Mouse (Mus musculus): Measurements from ENCODE around the gene Cacng6.

GRCm38 (mm10) chr7:3423895-3424294 is at the start of gene Cacng6:
- TF ChIP-seq MAX (IDR thresholded peaks at IDR 0.05; ENCODE audit: low read depth) (no peak), POLR2A (IDR thresholded peaks at IDR 0.05; ENCODE audit: insufficient read length, low read depth) (no peak), CEBPB (IDR thresholded peaks at IDR 0.05; ENCODE audit: insufficient read depth, poor library complexity, severe bottlenecking) (no peak), MYOG (IDR thresholded peaks at IDR 0.05; ENCODE audit: control insufficient read depth in 1 of 3, insufficient read depth in 1 of 3, insufficient read length in 2 of 3, low read depth in 2 of 3) (no peak), E2F4 (IDR thresholded peaks at IDR 0.05; ENCODE audit: insufficient read depth) (no peak), POLR2AphosphoS2 (IDR thresholded peaks at IDR 0.05; ENCODE audit: insufficient read length, low read depth) (no peak), MYOD1 (IDR thresholded peaks at IDR 0.05; ENCODE audit: control insufficient read depth in 1 of 3, insufficient read length in 2 of 3, low read depth in 2 of 3) (no peak), TCF12 (IDR thresholded peaks at IDR 0.05; ENCODE audit: insufficient read depth, poor library complexity, severe bottlenecking) (no peak), TCF3 (IDR thresholded peaks at IDR 0.05; ENCODE audit: insufficient read length, low read depth) (no peak), USF1 (IDR thresholded peaks at IDR 0.05; ENCODE audit: low read depth) (no peak), SRF (IDR thresholded peaks at IDR 0.05; ENCODE audit: control insufficient read depth, insufficient read length, low read depth) (no peak), REST (IDR thresholded peaks at IDR 0.05; ENCODE audit: insufficient read depth, insufficient read length) (no peak)

All from myocyte (in vitro differentiated cells).